Mouse (Mus musculus): ENCODE results near the gene 5530401A14Rik.

GRCm38 (mm10) chr11:81832381-81832780, 28.1 kb upstream of the 5530401A14Rik start:
- TF ChIP-seq CTCF (IDR thresholded peaks at IDR 0.05; ENCODE audit: low read depth) (no peak), EP300 (IDR thresholded peaks at IDR 0.05; ENCODE audit: low read depth) (no peak)
